Mouse (Mus musculus) G1E (cell line): ENCODE results near the gene Kdm2b. TPM values are rescaled to one million over a fixed set of nuclear protein-coding genes. Genes with fewer than 3 reads are reported as not detected.

Source experiments
- ATAC-seq: 2 replicates; pipeline ENCODE4 v1.8.0; 2016; ENCODE audit warnings: mild to moderate bottlenecking; ENCODE audit not compliant: insufficient number of reproducible peaks, poor library complexity, low FRiP score, severe bottlenecking; ENCODE audit errors: extremely low read depth
- DNase-seq: peaks from one replicate; pipeline ENCODE4 v3.0.0; 2012; ENCODE audit warnings: low spot score
- H3K27me3 ChIP-seq: 2 replicates; pipeline ENCODE4 v1.6.1; 2012; ENCODE audit warnings: mild to moderate bottlenecking, low read length, inconsistent platforms; ENCODE audit not compliant: insufficient read depth
- H3K36me3 ChIP-seq: replicated peaks from 2 replicates; pipeline ENCODE3; 2012; ENCODE audit warnings: mild to moderate bottlenecking, inconsistent platforms
- H3K4me1 ChIP-seq: 2 replicates; pipeline ENCODE4 v1.6.1; 2012; ENCODE audit warnings: low read depth, low read length, inconsistent platforms, mixed read lengths; ENCODE audit not compliant: insufficient read depth
- H3K4me3 ChIP-seq: 2 replicates; pipeline ENCODE4 v1.5.1; 2012; ENCODE audit warnings: low read depth, mild to moderate bottlenecking, inconsistent platforms, low read length, moderate library complexity, mixed read lengths
- H3K9me3 ChIP-seq: replicated peaks from 2 replicates; pipeline ENCODE4 v1.6.1; 2012; ENCODE audit warnings: inconsistent platforms
- CTCF ChIP-seq: IDR thresholded peaks from 2 replicates; pipeline ENCODE4 v1.5.1; 2012; ENCODE audit warnings: low read depth, low read length, inconsistent platforms, mixed read lengths
- GATA1 ChIP-seq: IDR thresholded peaks from 2 replicates; pipeline ENCODE4 v1.6.1; 2012; ENCODE audit warnings: borderline replicate concordance, low read length, inconsistent platforms, mixed read lengths
- GATA2 ChIP-seq: IDR thresholded peaks from 2 replicates; pipeline ENCODE4 v1.6.1; 2012; ENCODE audit warnings: low read depth, low read length, inconsistent platforms, borderline replicate concordance
- POLR2AphosphoS5 ChIP-seq: IDR thresholded peaks from 2 replicates; pipeline ENCODE4 v1.6.1; 2012; ENCODE audit warnings: low read depth, low read length, inconsistent platforms; ENCODE audit not compliant: insufficient replicate concordance
- TAL1 ChIP-seq: conservative IDR thresholded peaks from 2 replicates; pipeline ENCODE4 v1.6.1; 2012; ENCODE audit warnings: low read depth, low read length, inconsistent platforms, mixed read lengths
- polyA plus RNA-seq: library from polyadenylated mRNA; stranded (reverse); fragments of >175 nt; gene quantifications from 2 replicates; pipeline ENCODE4 v1.2.3, GENCODE M21; 2012
- total RNA-seq, 2 experiments: library from RNA; stranded (forward) in 1 of 2; stranded (reverse) in 1 of 2; fragments of 200-1000 nt in 1 of 2; fragments of >200 nt in 1 of 2; fragmentation: Nextera tagmentation in 1 of 2; gene quantifications; 2 replicates each; pipeline ENCODE4 v1.2.3; 2014 to 2017

Gene Kdm2b
- total and polyA plus RNA-seq, 3 experiments: 17.5 to 38.4 (median 27.0) TPM

GRCm38 (mm10) chr5:123005716-123006592 lies 16.3 kb upstream of the Kdm2b start:
- no peak for DNase-seq
- peaks cover 68% of the 10 kb centered on the region for H3K27me3 ChIP-seq
- no peak overlapping the region for H3K4me3 ChIP-seq
- H3K9me3 ChIP-seq: no peaks in the 10 kb centered on the region
- peaks cover 20% of the 10 kb centered on the region for H3K4me1 ChIP-seq
- H3K36me3 ChIP-seq: no peaks in the 10 kb centered on the region
- TF ChIP-seq TAL1 (0 out of 2 replicates have a peak, but pooled peaks have one; percentile 6), CTCF (no peak)
- ATAC-seq: no peak

- ATAC-seq: no peak
- no peak for DNase-seq
- peaks cover 19% of the 10 kb centered on the region for H3K4me1 ChIP-seq
These were observed 11.3 kb upstream of the Kdm2b start for GRCm38 (mm10) chr5:123000901-123001300.

GRCm38 (mm10) chr5:122997205-122998204 lies 7.9 kb upstream of the Kdm2b start:
- no peak overlapping the region for H3K4me3 ChIP-seq
- peaks cover 4% of the 10 kb centered on the region for H3K4me1 ChIP-seq
- H3K27me3 ChIP-seq: 0 out of 2 replicates have a peak, but pooled peaks cover 9% of the 10 kb centered on the region
- no peak for ATAC-seq
- H3K36me3 ChIP-seq: peaks cover 13% of the 10 kb centered on the region
- DNase-seq: no peak
- H3K9me3 ChIP-seq: no peaks in the 10 kb centered on the region
- TF ChIP-seq CTCF: no peak

More at GRCm38 (mm10) chr5:123000901-123001300, 11.3 kb upstream of the Kdm2b start:
- H3K9me3 ChIP-seq: no peaks in the 10 kb centered on the region
- TF ChIP-seq POLR2AphosphoS5: no peak
- no peak for TF ChIP-seq TAL1
- peaks cover 5% of the 10 kb centered on the region for H3K36me3 ChIP-seq
- H3K27me3 ChIP-seq: peaks cover 28% of the 10 kb centered on the region
- no peak overlapping the region for H3K4me3 ChIP-seq

- TF ChIP-seq CTCF: no peak
- no peak for TF ChIP-seq GATA1
- no peak for TF ChIP-seq POLR2AphosphoS5
- TF ChIP-seq TAL1: no peak
- TF ChIP-seq GATA2: no peak
- Histone ChIP-seq H3K4me3 (no peak overlapping the region), H3K4me1 (peaks cover 22% of the 10 kb centered on the region), H3K36me3 (peaks cover 13% of the 10 kb centered on the region), H3K9me3 (no peaks in the 10 kb centered on the region), H3K27me3 (no peaks in the 10 kb centered on the region)
- ATAC-seq (no peak), DNase-seq (no peak)
These were observed 5.3 kb upstream of the Kdm2b start for GRCm38 (mm10) chr5:122994910-122995309.

- DNase-seq (peak; percentile 53), ATAC-seq (peak; percentile 57)
- H3K27me3 ChIP-seq: no peaks in the 10 kb centered on the region
- H3K4me3 ChIP-seq: no peak overlapping the region
- TF ChIP-seq CTCF (no peak), GATA2 (no peak)
- peaks cover 13% of the 10 kb centered on the region for H3K36me3 ChIP-seq
- H3K9me3 ChIP-seq: no peaks in the 10 kb centered on the region
- H3K4me1 ChIP-seq: peaks cover 27% of the 10 kb centered on the region
These were observed 4.8 kb upstream of the Kdm2b start for GRCm38 (mm10) chr5:122994303-122994846.

GRCm38 (mm10) chr5:122993811-122994210 lies 4.2 kb upstream of the Kdm2b start:
- H3K4me1 ChIP-seq: peaks cover 29% of the 10 kb centered on the region
- no peak for TF ChIP-seq CTCF
- TF ChIP-seq GATA1: no peak
- TF ChIP-seq GATA2: no peak
- no peak for TF ChIP-seq TAL1
- no peak for TF ChIP-seq POLR2AphosphoS5
- no peak for DNase-seq
- peaks cover 13% of the 10 kb centered on the region for H3K36me3 ChIP-seq
- no peaks in the 10 kb centered on the region for H3K27me3 ChIP-seq
- no peak for ATAC-seq
- no peaks in the 10 kb centered on the region for H3K9me3 ChIP-seq
- H3K4me3 ChIP-seq: no peak overlapping the region
